In the genomic region with DNA sequence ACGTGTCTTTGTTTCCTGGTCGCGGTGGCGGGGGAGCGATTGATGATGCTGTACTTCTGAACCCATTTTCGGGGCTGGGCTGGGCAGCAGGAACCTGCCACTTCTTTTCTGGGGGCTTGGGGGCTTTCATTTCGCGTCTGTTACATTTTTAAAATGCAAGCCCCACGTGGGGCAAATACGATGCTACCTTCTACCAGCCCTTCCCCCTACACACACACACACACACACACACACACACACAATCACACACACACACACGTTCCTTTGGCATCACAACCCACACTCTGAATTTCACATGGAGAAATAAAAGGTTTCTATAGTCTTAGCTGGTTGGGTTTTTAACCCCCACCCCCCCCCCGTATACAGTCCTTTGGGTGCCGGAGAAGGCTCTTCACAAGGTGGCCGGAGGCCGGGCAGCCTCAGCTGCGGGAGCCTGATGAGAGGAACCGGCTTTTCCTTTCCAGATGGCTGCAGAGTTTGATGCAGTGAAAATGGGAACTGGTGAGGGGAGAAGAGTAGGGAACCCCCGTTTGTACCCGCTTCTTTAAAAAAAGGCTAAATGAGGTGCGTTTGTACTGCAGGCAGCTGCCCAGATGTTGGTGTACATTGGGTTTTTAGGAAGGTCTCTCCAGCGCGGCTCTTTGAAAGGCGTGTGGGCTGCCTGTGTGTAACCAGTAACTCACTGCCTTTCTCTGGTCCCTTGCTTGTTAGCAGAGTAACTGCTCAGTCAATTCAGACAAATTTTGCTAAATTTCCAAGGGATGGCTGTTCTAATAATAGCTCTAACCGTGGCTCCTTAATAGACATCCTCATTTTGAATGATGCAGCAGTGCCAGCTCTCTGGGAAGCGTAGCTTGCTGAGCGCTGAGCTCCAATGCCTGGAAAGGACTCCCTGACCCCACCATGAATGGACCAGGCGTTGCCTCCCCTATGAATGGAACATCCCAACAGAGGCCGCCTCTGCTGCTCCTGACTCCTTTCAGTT, we compare ENCODE assay signal across 8 mouse cellular contexts.
A peak's percentile ranks its signal among the peaks of the same experiment; 100 is the strongest.
DNase-seq lines count a peak whose midpoint lies in the region; ATAC-seq lines count a peak whose summit lies in the region.

No protein-coding gene starts in this region.

- peak overlapping the region; percentile 0 to 67; a peak in 2 of 4 replicates for H3K27ac ChIP-seq in heart, embryonic 14.5 days (replicated peaks in 1 of 2; ENCODE audit: control insufficient read depth in 1 of 2, insufficient read depth in 1 of 2, low read depth in 2 of 2, low read length in 2 of 2)
- peak overlapping the region; percentile 96 for H3K27ac ChIP-seq in midbrain, embryonic 11.5 days (ENCODE audit: low read depth, low read length)

- H3K4me2 ChIP-seq in heart, embryonic 14.5 days (ENCODE audit: low read length): peak overlapping the region; percentile 77
- H3K4me2 ChIP-seq in midbrain, embryonic 11.5 days: peak overlapping the region; percentile 72

- peak; percentile 83 for DNase-seq in 3T3-L1 (ENCODE audit: low read depth, low spot score)
- DNase-seq in Muller cell, postnatal 12 days (ENCODE audit: inconsistent ontology term): peak; percentile 76
- DNase-seq in embryo, embryonic 9.5 days (ENCODE audit: extremely low spot score): peak; percentile 83
- DNase-seq in left cerebral cortex, adult 8-10 months (ENCODE audit: low spot score in 2 of 2): peak; percentile 41 to 42
- peak; percentile 98 for DNase-seq in midbrain, embryonic 11.5 days (ENCODE audit: low spot score, missing footprints)
- DNase-seq in telencephalon, adult 2 months (ENCODE audit: low read depth, low spot score): peak; percentile 59
- DNase-seq in spleen, postnatal 36 days (ENCODE audit: low spot score in 2 of 2): no peak

- H3K4me3 ChIP-seq in heart, embryonic 14.5 days (ENCODE audit: control insufficient read depth in 1 of 2, insufficient read depth in 1 of 2, low read depth in 1 of 2, low read length in 2 of 2): peak overlapping the region; percentile 72 to 80
- H3K4me3 ChIP-seq in midbrain, embryonic 11.5 days (ENCODE audit: low read depth, low read length): peak overlapping the region; percentile 81

- WGBS in heart, embryonic 14.5 days: 2% methylated on average over 28 of the region's 28 CpGs
- WGBS in midbrain, embryonic 11.5 days: under 1% methylated on average over 28 of the region's 28 CpGs

- no peak for ATAC-seq in heart, embryonic 14.5 days (ENCODE audit: insufficient number of reproducible peaks, insufficient read depth, low FRiP score, low read depth)
- peak; percentile 80 for ATAC-seq in midbrain, embryonic 11.5 days (ENCODE audit: low FRiP score)

- no peaks in the 10 kb centered on the region for H3K27me3 ChIP-seq in heart, embryonic 14.5 days (ENCODE audit: control insufficient read depth, insufficient read depth, low read length)
- H3K27me3 ChIP-seq in midbrain, embryonic 11.5 days (ENCODE audit: control insufficient read depth, insufficient read depth, low read length): no peaks in the 10 kb centered on the region

- no peaks in the 10 kb centered on the region for H3K9me3 ChIP-seq in heart, embryonic 14.5 days (ENCODE audit: control insufficient read depth, low read length)
- no peaks in the 10 kb centered on the region for H3K9me3 ChIP-seq in midbrain, embryonic 11.5 days (ENCODE audit: control insufficient read depth, low read length)

- peaks cover 3 to 12% of the 10 kb centered on the region in 2 experiments; a peak in 2 of 4 replicates for H3K4me1 ChIP-seq in heart, embryonic 14.5 days (ENCODE audit: control insufficient read depth in 2 of 2, insufficient read depth in 2 of 2, low read length in 2 of 2)
- H3K4me1 ChIP-seq in midbrain, embryonic 11.5 days (ENCODE audit: control insufficient read depth, insufficient read depth, low read length): peaks cover 8% of the 10 kb centered on the region; the same call in 1 of the 2 replicates

- no peaks in the 10 kb centered on the region for H3K36me3 ChIP-seq in heart, embryonic 14.5 days (ENCODE audit: control insufficient read depth, insufficient read depth, low read length)
- no peaks in the 10 kb centered on the region for H3K36me3 ChIP-seq in midbrain, embryonic 11.5 days (ENCODE audit: control insufficient read depth, insufficient read depth, low read length)

- H3K9ac ChIP-seq in heart, embryonic 14.5 days (ENCODE audit: low read length): peak overlapping the region; percentile 82
- H3K9ac ChIP-seq in midbrain, embryonic 11.5 days (ENCODE audit: low read length): peak overlapping the region; percentile 98

Comparison
In these comparisons a context has a peak if more than half of its experiments do, and no peak if none do; other contexts are left out.
1. DNase-seq: peak in 3T3-L1 (single experiment), Muller cell, postnatal 12 days (single experiment), embryo, embryonic 9.5 days (single experiment), left cerebral cortex, adult 8-10 months (2 of 2), midbrain, embryonic 11.5 days (single experiment) and telencephalon, adult 2 months (single experiment); none in spleen, postnatal 36 days (0 of 2).